Mouse (Mus musculus) thymus, postnatal 36 days (tissue): ENCODE data around the gene Fez1.

Experiments used
- DNase-seq, 2 experiments: peaks; one replicate each; pipeline ENCODE4 v3.0.0; 2022; ENCODE audit warnings: mixed read lengths in 2 of 2

The Fez1 gene

GRCm38 (mm10) chr9:36821644-36822000 lies at the start of gene Fez1:
Fez1 (plus strand) TSS chr9:36821864.
- no peak for DNase-seq

GRCm38 (mm10) chr9:36783921-36784320 lies 37.7 kb upstream of the Fez1 start:
- no peak for DNase-seq

GRCm38 (mm10) chr9:36792191-36792590 lies 29.5 kb upstream of the Fez1 start:
- no peak for DNase-seq

- no peak for DNase-seq
Observed at GRCm38 (mm10) chr9:36794487-36794886, 27.2 kb upstream of the Fez1 start.

- no peak for DNase-seq
Observed at GRCm38 (mm10) chr9:36795556-36795955, 26.1 kb upstream of the Fez1 start.

GRCm38 (mm10) chr9:36796224-36796623 lies 25.4 kb upstream of the Fez1 start:
- DNase-seq: no peak

GRCm38 (mm10) chr9:36796781-36797555 lies 24.7 kb upstream of the Fez1 start, which contains the start of gene Ei24:
Ei24 (minus strand) TSS chr9:36797393.
- peak; percentile 80 to 86 for DNase-seq

GRCm38 (mm10) chr9:36801961-36802360 lies 19.7 kb upstream of the Fez1 start:
- no peak for DNase-seq

- DNase-seq: no peak
Observed at GRCm38 (mm10) chr9:36802951-36803350, 18.7 kb upstream of the Fez1 start.

- no peak for DNase-seq
Observed at GRCm38 (mm10) chr9:36803386-36803785, 18.3 kb upstream of the Fez1 start.

GRCm38 (mm10) chr9:36803926-36804325 lies 17.7 kb upstream of the Fez1 start:
- no peak for DNase-seq

- no peak for DNase-seq
Observed at GRCm38 (mm10) chr9:36805256-36805975, 16.2 kb upstream of the Fez1 start.

- no peak for DNase-seq
Observed at GRCm38 (mm10) chr9:36808126-36808785, 13.4 kb upstream of the Fez1 start.

- DNase-seq: no peak
Observed at GRCm38 (mm10) chr9:36814486-36814885, 7.2 kb upstream of the Fez1 start.

- no peak for DNase-seq
Observed at GRCm38 (mm10) chr9:36818905-36819304, 2.8 kb upstream of the Fez1 start.

GRCm38 (mm10) chr9:36820969-36821643 lies 558 bp upstream of the Fez1 start:
- no peak for DNase-seq

- no peak for DNase-seq
Observed at GRCm38 (mm10) chr9:36822024-36822423, 360 bp downstream of the Fez1 start.

GRCm38 (mm10) chr9:36826612-36827363 lies 5.1 kb downstream of the Fez1 start:
- DNase-seq: no peak

GRCm38 (mm10) chr9:36831401-36831800 lies 9.7 kb downstream of the Fez1 start:
- DNase-seq: no peak

GRCm38 (mm10) chr9:36832529-36832928 lies 10.9 kb downstream of the Fez1 start:
- peak in 1 of 2 experiments; percentile 3 for DNase-seq

GRCm38 (mm10) chr9:36833043-36833881 lies 11.6 kb downstream of the Fez1 start:
- no peak for DNase-seq
